Mouse (Mus musculus): ENCODE data around the gene Asap3.

The Asap3 gene

GRCm38 (mm10) chr4:136290781-136291595 is 84.8 kb downstream of the Asap3 start:
- DNase-seq (ENCODE audit: low read depth, low spot score) = no peak

DNA sequence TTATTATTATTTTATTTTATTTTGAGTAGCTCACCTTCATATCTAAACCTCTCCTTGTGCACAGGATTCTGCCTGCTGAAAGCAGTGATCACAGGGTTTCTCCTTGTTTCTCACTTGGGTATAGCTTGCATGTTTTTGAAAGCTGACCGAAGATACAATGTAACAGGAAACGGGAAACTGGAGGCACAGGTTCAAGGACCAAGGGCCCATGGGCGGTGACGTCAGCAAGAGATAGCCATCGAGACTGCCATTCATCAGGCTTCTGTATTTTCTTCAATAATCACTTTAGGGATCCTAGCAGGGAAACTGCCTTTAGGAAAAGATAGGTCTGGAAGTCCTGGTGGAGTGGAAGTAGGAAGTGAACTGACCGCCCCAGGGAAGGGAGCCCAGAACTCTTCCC is 85.5 kb downstream of the Asap3 start:
- DNase-seq (ENCODE audit: low read depth, low spot score) = no peak
